Comparison of ENCODE assay signal across 15 mouse cellular contexts in the genomic region with DNA sequence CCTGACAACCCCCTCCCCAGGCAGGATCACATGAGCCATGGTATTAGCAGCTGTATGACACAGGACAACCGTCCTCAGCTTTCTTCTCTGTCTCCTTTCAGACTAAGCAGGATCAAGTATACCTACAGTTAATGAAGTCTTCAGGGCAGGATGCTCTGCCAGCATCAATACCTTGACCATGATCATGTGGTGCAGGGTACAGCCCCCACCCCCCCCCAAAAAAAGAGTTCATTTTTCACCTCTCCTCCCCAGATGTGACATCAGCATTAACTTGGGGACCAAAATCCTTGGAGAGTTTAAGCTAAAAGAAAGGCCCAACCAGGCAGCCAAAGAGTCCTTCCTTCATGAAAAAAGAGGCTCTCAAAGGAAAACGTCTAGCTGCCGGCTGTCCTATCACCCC. TPM values are rescaled to one million over a fixed set of nuclear protein-coding genes. Genes with fewer than 3 reads are reported as not detected.
DNase-seq lines count a peak whose midpoint lies in the region; ATAC-seq and TF ChIP-seq lines count a peak whose summit lies in the region.
"Had no signal": no experiment of that assay in that cellular context is flagged by ENCODE, and none has a peak within 500 bp of the region (broad histone marks: within the 10 kb centered on the region; RNA-seq: fewer than 3 reads in every experiment).

No protein-coding gene starts in this region.

- WGBS in forebrain, embryonic 12.5 days: 28% methylated on average over 3 of the region's 3 CpGs
- 36% methylated on average over 3 of the region's 3 CpGs for WGBS in forebrain, embryonic 11.5 days
- WGBS in spleen, adult 2 months: 36% methylated on average over 3 of the region's 3 CpGs
- 26% methylated on average over 3 of the region's 3 CpGs for WGBS in neural tube, embryonic 14.5 days
- WGBS in stomach, postnatal 0 days: 47% methylated on average over 3 of the region's 3 CpGs

- no peak for TF ChIP-seq CTCF in spleen, adult 2 months (IDR thresholded peaks at IDR 0.05; ENCODE audit: extremely low read depth, insufficient read depth, insufficient read length, insufficient replicate concordance)
- TF ChIP-seq CTCF in stomach, postnatal 0 days (IDR thresholded peaks at IDR 0.05; ENCODE audit: low read depth): no peak

- no peak for DNase-seq in forebrain, embryonic 11.5 days (ENCODE audit: low spot score)
- DNase-seq in spleen, adult 2 months (ENCODE audit: low read depth in 1 of 2, low spot score in 2 of 2): no peak
- DNase-seq in spleen, adult 12 weeks (ENCODE audit: low spot score): no peak
- peak; percentile 60 for DNase-seq in induced T-regulatory cell, adult 2 months (ENCODE audit: low read depth)
- no peak for DNase-seq in stomach, postnatal 0 days (ENCODE audit: low spot score)
- no peak for DNase-seq in left cerebral cortex, adult 11 months (ENCODE audit: low spot score)
- DNase-seq: adrenal gland, postnatal 25 days; gastrocnemius, postnatal 14 days; liver, postnatal 0 days; right cerebral cortex, adult 18-20 months had no signal

- peak overlapping the region; percentile 53; the same call in 1 of the 2 replicates for H3K27ac ChIP-seq in forebrain, embryonic 12.5 days
- H3K27ac ChIP-seq in forebrain, embryonic 11.5 days (ENCODE audit: low read depth, low read length): no peak overlapping the region
- H3K27ac ChIP-seq in spleen, adult 2 months (ENCODE audit: insufficient read depth, low read length): peak overlapping the region; percentile 49; the same call in 1 of the 2 replicates
- H3K27ac ChIP-seq in neural tube, embryonic 14.5 days (ENCODE audit: low read depth, low read length): peak overlapping the region; percentile 53; the same call in 1 of the 2 replicates
- no peak overlapping the region for H3K27ac ChIP-seq in stomach, postnatal 0 days (replicated peaks)
- H3K27ac ChIP-seq: heart, embryonic 13.5 days had no signal

- peak overlapping the region; percentile 47 for H3K9ac ChIP-seq in forebrain, embryonic 12.5 days
- no peak overlapping the region for H3K9ac ChIP-seq in forebrain, embryonic 11.5 days (ENCODE audit: low read length)
- peak overlapping the region; percentile 18 for H3K9ac ChIP-seq in neural tube, embryonic 14.5 days (replicated peaks; ENCODE audit: low read depth, low read length)
- H3K9ac ChIP-seq in stomach, postnatal 0 days (ENCODE audit: low read length): no peak overlapping the region
- H3K9ac ChIP-seq: heart, embryonic 13.5 days; liver, postnatal 0 days had no signal

- no peaks in the 10 kb centered on the region for H3K9me3 ChIP-seq in forebrain, embryonic 12.5 days
- no peaks in the 10 kb centered on the region for H3K9me3 ChIP-seq in forebrain, embryonic 11.5 days (ENCODE audit: control insufficient read depth, low read length)
- H3K9me3 ChIP-seq in neural tube, embryonic 14.5 days (ENCODE audit: control insufficient read depth, low read length): no peaks in the 10 kb centered on the region
- H3K9me3 ChIP-seq in stomach, postnatal 0 days (ENCODE audit: control insufficient read depth, low read length): no peaks in the 10 kb centered on the region
- H3K9me3 ChIP-seq: heart, embryonic 13.5 days had no signal

- no peak for TF ChIP-seq POLR2A in spleen, adult 2 months (IDR thresholded peaks at IDR 0.05; ENCODE audit: low read depth, low read length)

- H3K27me3 ChIP-seq in forebrain, embryonic 12.5 days: 0 out of 2 replicates have a peak, but pooled peaks cover 7% of the 10 kb centered on the region
- H3K27me3 ChIP-seq in forebrain, embryonic 11.5 days (ENCODE audit: control insufficient read depth, insufficient read depth, low read length): no peaks in the 10 kb centered on the region
- H3K27me3 ChIP-seq in spleen, adult 2 months (ENCODE audit: control insufficient read depth, insufficient read depth, low read length): no peaks in the 10 kb centered on the region; the same call in 1 of the 2 replicates
- no peaks in the 10 kb centered on the region for H3K27me3 ChIP-seq in neural tube, embryonic 14.5 days (ENCODE audit: control insufficient read depth, insufficient read depth, low read length)
- H3K27me3 ChIP-seq in stomach, postnatal 0 days (ENCODE audit: control insufficient read depth, insufficient read depth, low read length): no peaks in the 10 kb centered on the region

- no peak for ATAC-seq in forebrain, embryonic 12.5 days (ENCODE audit: low FRiP score)
- ATAC-seq in forebrain, embryonic 11.5 days (replicated peaks; ENCODE audit: low FRiP score): no peak
- ATAC-seq in neural tube, embryonic 14.5 days (ENCODE audit: low read depth): no peak
- ATAC-seq in stomach, postnatal 0 days (ENCODE audit: low FRiP score, low TSS enrichment): no peak
- ATAC-seq: intestine, embryonic 16.5 days; liver, postnatal 0 days had no signal

- TF ChIP-seq EP300 in stomach, postnatal 0 days (optimal IDR thresholded peaks at IDR 0.05): no peak

- no peaks in the 10 kb centered on the region for H3K36me3 ChIP-seq in forebrain, embryonic 12.5 days (replicated peaks)
- no peaks in the 10 kb centered on the region for H3K36me3 ChIP-seq in forebrain, embryonic 11.5 days (ENCODE audit: control insufficient read depth, insufficient read depth, low read length)
- no peaks in the 10 kb centered on the region for H3K36me3 ChIP-seq in spleen, adult 2 months (ENCODE audit: control insufficient read depth, insufficient read depth, low read length)
- H3K36me3 ChIP-seq in neural tube, embryonic 14.5 days (ENCODE audit: control insufficient read depth, insufficient read depth, low read length): no peaks in the 10 kb centered on the region
- H3K36me3 ChIP-seq in stomach, postnatal 0 days (ENCODE audit: control insufficient read depth, insufficient read depth, low read length): no peaks in the 10 kb centered on the region
- H3K36me3 ChIP-seq: G1E; heart, embryonic 13.5 days had no signal

- H3K4me3 ChIP-seq in forebrain, embryonic 12.5 days (replicated peaks): peak overlapping the region; percentile 96
- H3K4me3 ChIP-seq in forebrain, embryonic 11.5 days (ENCODE audit: low read depth, low read length): no peak overlapping the region
- H3K4me3 ChIP-seq in spleen, adult 2 months (ENCODE audit: extremely low read depth, insufficient read depth, insufficient read length): no peak overlapping the region
- peak overlapping the region; percentile 19; the same call in 1 of the 2 replicates for H3K4me3 ChIP-seq in neural tube, embryonic 14.5 days (ENCODE audit: low read depth, low read length)
- H3K4me3 ChIP-seq in stomach, postnatal 0 days (ENCODE audit: low read depth, low read length): no peak overlapping the region
- H3K4me3 ChIP-seq: heart, embryonic 13.5 days had no signal

- peaks cover 81% of the 10 kb centered on the region for H3K4me1 ChIP-seq in forebrain, embryonic 12.5 days
- H3K4me1 ChIP-seq in forebrain, embryonic 11.5 days (replicated peaks; ENCODE audit: control insufficient read depth, insufficient read depth, low read length): peaks cover 31% of the 10 kb centered on the region
- peaks cover 4% of the 10 kb centered on the region; the same call in 1 of the 2 replicates for H3K4me1 ChIP-seq in spleen, adult 2 months (ENCODE audit: control insufficient read depth, insufficient read depth, insufficient read length)
- peaks cover 33% of the 10 kb centered on the region for H3K4me1 ChIP-seq in neural tube, embryonic 14.5 days (ENCODE audit: control insufficient read depth, insufficient read depth, low read length)
- H3K4me1 ChIP-seq in stomach, postnatal 0 days (replicated peaks; ENCODE audit: control insufficient read depth, insufficient read depth): no peaks in the 10 kb centered on the region

- peak overlapping the region; percentile 75 for H3K4me2 ChIP-seq in forebrain, embryonic 12.5 days
- no peak overlapping the region for H3K4me2 ChIP-seq in forebrain, embryonic 11.5 days (ENCODE audit: low read depth, low read length, severe bottlenecking)
- H3K4me2 ChIP-seq in neural tube, embryonic 14.5 days (ENCODE audit: low read depth, low read length): peak overlapping the region; percentile 81
- no peak overlapping the region for H3K4me2 ChIP-seq in stomach, postnatal 0 days (replicated peaks; ENCODE audit: low read depth)
- H3K4me2 ChIP-seq: heart, embryonic 13.5 days had no signal

RNA-seq across cellular contexts. Expression of a gene that starts 6.2 kb away (rescaled TPM):
- 46.0 and 54.4 TPM in 2 replicates for polyA plus RNA-seq in forebrain, embryonic 12.5 days (2016; fragmentation: Nextera tagmentation; extraction: Ambion mirVana)
- 19.4 and 24.2 TPM in 2 replicates for polyA plus RNA-seq in forebrain, embryonic 11.5 days (2014; fragmentation: Nextera tagmentation; extraction: Ambion mirVana)
- 19.7 and 37.3 TPM in 2 replicates for polyA plus RNA-seq in spleen, adult 2 months (2012; rRNA removed)
- 38.0 and 38.2 TPM in 2 replicates for polyA plus RNA-seq in neural tube, embryonic 14.5 days (2014; fragmentation: Nextera tagmentation; extraction: Ambion mirVana)
- polyA plus RNA-seq in stomach, postnatal 0 days (2015; fragmentation: Nextera tagmentation; extraction: Ambion mirVana): 4.6 TPM in 2 replicates
- polyA plus RNA-seq: G1E; liver, postnatal 0 days had no signal

Comparison
In these comparisons a context has a peak if more than half of its experiments do, and no peak if none do; other contexts are left out.
1. H3K27ac ChIP-seq: peak in forebrain, embryonic 12.5 days (single experiment), spleen, adult 2 months (single experiment) and neural tube, embryonic 14.5 days (single experiment); none in forebrain, embryonic 11.5 days (single experiment) and stomach, postnatal 0 days (single experiment).
2. H3K4me2 ChIP-seq: peak in forebrain, embryonic 12.5 days (single experiment) and neural tube, embryonic 14.5 days (single experiment); none in forebrain, embryonic 11.5 days (single experiment) and stomach, postnatal 0 days (single experiment).
3. H3K4me3 ChIP-seq: peak in forebrain, embryonic 12.5 days (single experiment) and neural tube, embryonic 14.5 days (single experiment); none in forebrain, embryonic 11.5 days (single experiment), spleen, adult 2 months (single experiment) and stomach, postnatal 0 days (single experiment).
4. H3K9ac ChIP-seq: peak in forebrain, embryonic 12.5 days (single experiment) and neural tube, embryonic 14.5 days (single experiment); none in forebrain, embryonic 11.5 days (single experiment) and stomach, postnatal 0 days (single experiment).